Comparison of ENCODE assay signal across 22 mouse cellular contexts in genomic region chr4:108026193-108026592, GRCm38 (mm10). TPM values are rescaled to one million over a fixed set of nuclear protein-coding genes. Genes with fewer than 3 reads are reported as not detected.
DNase-seq lines count a peak whose midpoint lies in the region; ATAC-seq and TF ChIP-seq lines count a peak whose summit lies in the region.
"Had no signal": no experiment of that assay in that cellular context is flagged by ENCODE, and none has a peak within 500 bp of the region (broad histone marks: within the 10 kb centered on the region; RNA-seq: fewer than 3 reads in every experiment).

No protein-coding gene starts in this region.

- H3K27me3 ChIP-seq in heart, embryonic 12.5 days (replicated peaks), result peaks cover 42% of the 10 kb centered on the region
- H3K27me3 ChIP-seq in heart, adult 2 months (ENCODE audit: control insufficient read depth, insufficient read depth, low read length), result peaks cover 2% of the 10 kb centered on the region; the same call in 1 of the 2 replicates
- H3K27me3 ChIP-seq in liver, embryonic 15.5 days, result peaks cover 34% of the 10 kb centered on the region

- H3K9ac ChIP-seq in heart, embryonic 12.5 days, result no peak overlapping the region
- no peak overlapping the region for H3K9ac ChIP-seq in heart, adult 2 months (ENCODE audit: low read depth, low read length)
- no peak overlapping the region for H3K9ac ChIP-seq in liver, embryonic 15.5 days
- H3K9ac ChIP-seq: hindbrain, embryonic 14.5 days; kidney, embryonic 15.5 days; neural tube, embryonic 12.5 days had no signal

- no peak for DNase-seq in heart, adult 2 months
- peak; percentile 49 for DNase-seq in MEL-GATA-1-ER (ENCODE audit: extremely low read depth, low read depth)
- peak; percentile 44 for DNase-seq in c-Kit-positive CD71-positive TER-119-positive erythroid progenitor cells, embryonic 14.5 days (ENCODE audit: low spot score)
- no peak for DNase-seq in left cerebral cortex, postnatal 25 days (ENCODE audit: low spot score in 2 of 2)
- no peak for DNase-seq in adrenal gland, adult 18-20 months (ENCODE audit: low spot score in 2 of 2)
- DNase-seq: adrenal gland, adult 8-10 months; cerebellum, adult 11-12 months; cerebellum, postnatal 36 days; gastrocnemius, postnatal 10 days; heart, postnatal 10 days; right cerebral cortex, adult 18-20 months; thymus, postnatal 36 days had no signal

- TF ChIP-seq EP300 in heart, adult 2 months (IDR thresholded peaks at IDR 0.05; ENCODE audit: insufficient read depth, low read depth, low read length), result no peak

- WGBS in heart, embryonic 12.5 days, result 34% methylated on average over 3 of the region's 3 CpGs
- 56% methylated on average over 3 of the region's 3 CpGs for WGBS in heart, adult 2 months
- WGBS in liver, embryonic 15.5 days (ENCODE audit: insufficient replicate concordance), result 13% methylated on average over 3 of the region's 3 CpGs

- no peak overlapping the region for H3K4me2 ChIP-seq in heart, embryonic 12.5 days
- H3K4me2 ChIP-seq in liver, embryonic 15.5 days, result peak overlapping the region; percentile 61
- H3K4me2 ChIP-seq: hindbrain, embryonic 14.5 days; neural tube, embryonic 12.5 days had no signal

- H3K79me2 ChIP-seq in heart, adult 2 months (replicated peaks; ENCODE audit: control insufficient read depth, insufficient read depth, low read length), result no peaks in the 10 kb centered on the region

- no peaks in the 10 kb centered on the region for H3K9me3 ChIP-seq in heart, embryonic 12.5 days (replicated peaks)
- H3K9me3 ChIP-seq in liver, embryonic 15.5 days (replicated peaks), result no peaks in the 10 kb centered on the region
- H3K9me3 ChIP-seq: kidney, embryonic 15.5 days; midbrain, embryonic 10.5 days; neural tube, embryonic 12.5 days had no signal

- H3K4me3 ChIP-seq in heart, embryonic 12.5 days, result no peak overlapping the region
- H3K4me3 ChIP-seq in heart, adult 2 months, result no peak overlapping the region
- H3K4me3 ChIP-seq in liver, embryonic 15.5 days (replicated peaks), result no peak overlapping the region
- H3K4me3 ChIP-seq: neural tube, embryonic 12.5 days had no signal

- intact Hi-C loops in heart, adult 2 months (cut with DNase I), result no loop called here
- intact Hi-C loops in left cerebral cortex, postnatal 25 days (cut with DNase I), result no loop called here

- peak; percentile 75 for ATAC-seq in heart, embryonic 12.5 days (ENCODE audit: insufficient number of reproducible peaks, low FRiP score)
- peak; percentile 74 for ATAC-seq in liver, embryonic 15.5 days (ENCODE audit: insufficient read depth)
- ATAC-seq: forebrain, embryonic 14.5 days had no signal

- no peak for TF ChIP-seq POLR2A in heart, adult 2 months (IDR thresholded peaks at IDR 0.05; ENCODE audit: insufficient read depth, low read depth, low read length)

- H3K36me3 ChIP-seq in heart, embryonic 12.5 days, result no peaks in the 10 kb centered on the region
- no peaks in the 10 kb centered on the region for H3K36me3 ChIP-seq in heart, adult 2 months (ENCODE audit: control insufficient read depth, insufficient read depth, low read length)
- no peaks in the 10 kb centered on the region for H3K36me3 ChIP-seq in liver, embryonic 15.5 days (replicated peaks)
- H3K36me3 ChIP-seq: kidney, embryonic 15.5 days; midbrain, embryonic 10.5 days; neural tube, embryonic 12.5 days had no signal

- TF ChIP-seq CTCF in heart, adult 2 months (IDR thresholded peaks at IDR 0.05), result no peak

- no peak overlapping the region for H3K27ac ChIP-seq in heart, embryonic 12.5 days (ENCODE audit: poor library complexity, severe bottlenecking)
- no peak overlapping the region for H3K27ac ChIP-seq in heart, adult 2 months
- no peak overlapping the region for H3K27ac ChIP-seq in liver, embryonic 15.5 days (replicated peaks)
- H3K27ac ChIP-seq: hindbrain, embryonic 14.5 days; macrophage; midbrain, embryonic 10.5 days; neural tube, embryonic 12.5 days had no signal

- H3K4me1 ChIP-seq in heart, embryonic 12.5 days (replicated peaks), result peaks cover 21% of the 10 kb centered on the region
- H3K4me1 ChIP-seq in heart, adult 2 months (ENCODE audit: control insufficient read depth, insufficient read depth, low read length), result peaks cover 2% of the 10 kb centered on the region
- H3K4me1 ChIP-seq in liver, embryonic 15.5 days (replicated peaks), result peaks cover 50% of the 10 kb centered on the region

RNA-seq across cellular contexts. Expression of gene Slc1a7, which starts 58.1 kb away (rescaled TPM):
- polyA plus RNA-seq in heart, embryonic 12.5 days (2016; fragmentation: Nextera tagmentation; extraction: Ambion mirVana), result not detected in 2 replicates
- total RNA-seq in heart, adult 2 months (2021), result under 1 TPM; 0.21 to 0.32 TPM
- 1.2 and 1.9 TPM in 2 replicates for polyA plus RNA-seq in heart, adult 2 months (2012; rRNA removed)
- not detected in 2 replicates for polyA plus RNA-seq in liver, embryonic 15.5 days (2015; fragmentation: Nextera tagmentation; extraction: Ambion mirVana)
- total RNA-seq in left cerebral cortex, postnatal 25 days (2021), result 1 to 10 TPM in 1 of 2 experiments, under 1 TPM in 1; 0.85 to 1.1 TPM
- under 1 TPM; 0.27 to 0.45 TPM for total RNA-seq in adrenal gland, adult 18-20 months (2021)
- total RNA-seq: CH12.LX; gastrocnemius, postnatal 10 days; monocyte, adult 5-6 weeks had no signal
- polyA plus RNA-seq: forebrain, embryonic 14.5 days; kidney, embryonic 15.5 days; macrophage; midbrain, embryonic 10.5 days; neural tube, embryonic 12.5 days had no signal

Comparison
In these comparisons a context has a peak if more than half of its experiments do, and no peak if none do; other contexts are left out.
1. DNase-seq: peak in MEL-GATA-1-ER (single experiment) and c-Kit-positive CD71-positive TER-119-positive erythroid progenitor cells, embryonic 14.5 days (single experiment); none in heart, adult 2 months (0 of 2), left cerebral cortex, postnatal 25 days (0 of 2) and adrenal gland, adult 18-20 months (0 of 2).